Mouse (Mus musculus): ENCODE measurements around the gene Lrrc10b.

GRCm38 (mm10) chr19:10433225-10433624 is 24.0 kb downstream of the Lrrc10b start:
- no peak for TF ChIP-seq CTCF (IDR thresholded peaks at IDR 0.05; ENCODE audit: low read depth, low read length)
- no peak for TF ChIP-seq TAL1 (conservative IDR thresholded peaks at IDR 0.05; ENCODE audit: low read depth, low read length)
- TF ChIP-seq POLR2AphosphoS5 (IDR thresholded peaks at IDR 0.05; ENCODE audit: insufficient replicate concordance, low read depth, low read length), result no peak

All from G1E (cell line).